Mouse (Mus musculus) hindbrain, embryonic 13.5 days (tissue): ENCODE measurements at regions not wholly inside any gene's neighbourhood (a gene's known extent, or its start where the extent isn't known, plus 50 kb on each side); places are given as distances from the start of the nearest gene placed in this dataset.
A peak's percentile ranks its signal among the peaks of the same experiment; 100 is the strongest.
"Not testable (repeated sequence)": the region's sequence is repeated elsewhere in the genome, so short reads cannot be mapped to it uniquely, and the experiment has no call there.

Experiments
- ATAC-seq: fragments of 200-750 bp; cut with Nextera tagmentation; 2 replicates; pipeline ENCODE4 v1.8.0; 2017; ENCODE audit warnings: moderate TSS enrichment; ENCODE audit not compliant: low FRiP score
- H3K27ac ChIP-seq: fragments of 300-500 bp; sonication (generic); 2 replicates; pipeline ENCODE4 v1.5.1; 2015; ENCODE audit warnings: inconsistent platforms, mild to moderate bottlenecking, moderate library complexity
- H3K27me3 ChIP-seq: fragments of 300-500 bp; sonication (generic); 2 replicates; pipeline ENCODE4 v1.6.1; 2015; ENCODE audit warnings: mild to moderate bottlenecking, inconsistent platforms
- H3K36me3 ChIP-seq: fragments of 300-500 bp; sonication (generic); 2 replicates; pipeline ENCODE4 v1.6.1; 2015; ENCODE audit warnings: mild to moderate bottlenecking, inconsistent platforms
- H3K4me1 ChIP-seq: fragments of 300-500 bp; sonication (generic); replicated peaks from 2 replicates; pipeline ENCODE4 v1.6.1; 2015; ENCODE audit warnings: inconsistent platforms
- H3K4me2 ChIP-seq: fragments of 300-500 bp; sonication (generic); 2 replicates; pipeline ENCODE4 v1.6.1; 2015; ENCODE audit warnings: inconsistent platforms, mild to moderate bottlenecking, moderate library complexity
- H3K4me3 ChIP-seq: fragments of 300-500 bp; sonication (generic); 2 replicates; pipeline ENCODE4 v1.5.1; 2015; ENCODE audit warnings: mild to moderate bottlenecking, inconsistent platforms
- H3K9ac ChIP-seq: fragments of 300-500 bp; sonication (generic); 2 replicates; pipeline ENCODE4 v1.6.1; 2015; ENCODE audit warnings: mild to moderate bottlenecking, inconsistent platforms
- H3K9me3 ChIP-seq: fragments of 300-500 bp; sonication (generic); 2 replicates; pipeline ENCODE4 v1.6.1; 2016; ENCODE audit warnings: inconsistent platforms
- WGBS: fragments of 180-500 bp; shearing (Covaris S2); methylation state at CpG from one replicate; pipeline ENCODE4 v1.1.7; 2015; 5-methylcytosine and 5-hydroxymethylcytosine counted together

GRCm38 (mm10) chr2:98112023-98112422 is 550.0 kb upstream of the Gm10801 start:
- no peak for ATAC-seq
- no peak overlapping the region for H3K27ac ChIP-seq
- no peak overlapping the region for H3K4me2 ChIP-seq
- H3K36me3 ChIP-seq = no peaks in the 10 kb centered on the region
- 0 out of 2 replicates have a peak, but pooled peaks cover 11% of the 10 kb centered on the region for H3K9me3 ChIP-seq
- 97% methylated on average over 2 of the region's 2 CpGs for WGBS
- no peaks in the 10 kb centered on the region for H3K27me3 ChIP-seq
- no peak overlapping the region for H3K4me3 ChIP-seq
- no peak overlapping the region for H3K9ac ChIP-seq
- H3K4me1 ChIP-seq = no peaks in the 10 kb centered on the region

GRCm38 (mm10) chr2:98123441-98123840 is 538.6 kb upstream of the Gm10801 start:
- no peak for ATAC-seq
- no peak overlapping the region for H3K4me3 ChIP-seq
- no peaks in the 10 kb centered on the region for H3K36me3 ChIP-seq
- no peaks in the 10 kb centered on the region for H3K9me3 ChIP-seq
- 70% methylated on average over 2 of the region's 2 CpGs for WGBS
- H3K27ac ChIP-seq = no peak overlapping the region
- H3K4me1 ChIP-seq = no peaks in the 10 kb centered on the region
- H3K9ac ChIP-seq = no peak overlapping the region
- no peak overlapping the region for H3K4me2 ChIP-seq
- H3K27me3 ChIP-seq = no peaks in the 10 kb centered on the region

- ATAC-seq = peak; percentile 78; the same call in 1 of the 2 replicates
- no peaks in the 10 kb centered on the region for H3K27me3 ChIP-seq
- no peak overlapping the region for H3K27ac ChIP-seq
- no peaks in the 10 kb centered on the region for H3K36me3 ChIP-seq
- no peak overlapping the region for H3K4me3 ChIP-seq
- H3K9me3 ChIP-seq = no peaks in the 10 kb centered on the region
- WGBS = 75% methylated on average over 2 of the region's 2 CpGs
- no peaks in the 10 kb centered on the region for H3K4me1 ChIP-seq
- no peak overlapping the region for H3K9ac ChIP-seq
- H3K4me2 ChIP-seq = no peak overlapping the region
Observed at GRCm38 (mm10) chr2:98124646-98125045, 537.4 kb upstream of the Gm10801 start.

- not testable (repeated sequence) for H3K4me1 ChIP-seq, H3K27me3 ChIP-seq, H3K9me3 ChIP-seq, H3K4me2 ChIP-seq, H3K9ac ChIP-seq, H3K27ac ChIP-seq, H3K4me3 ChIP-seq, H3K36me3 ChIP-seq, ATAC-seq
- WGBS = 88% methylated on average over 8 of the region's 8 CpGs
Observed at GRCm38 (mm10) chr2:98140461-98140860, 521.6 kb upstream of the Gm10801 start.

GRCm38 (mm10) chr2:98143711-98144110 is 518.3 kb upstream of the Gm10801 start:
- H3K9me3 ChIP-seq = no peaks in the 10 kb centered on the region
- no peak overlapping the region for H3K4me3 ChIP-seq
- H3K9ac ChIP-seq = no peak overlapping the region
- H3K27me3 ChIP-seq = no peaks in the 10 kb centered on the region
- no peak for ATAC-seq
- no peaks in the 10 kb centered on the region for H3K4me1 ChIP-seq
- H3K4me2 ChIP-seq = no peak overlapping the region
- no peaks in the 10 kb centered on the region for H3K36me3 ChIP-seq
- no peak overlapping the region for H3K27ac ChIP-seq
